Comparison of ENCODE assay signal across 9 mouse cellular contexts in genomic region chr13:31341282-31342100, GRCm38 (mm10).
DNase-seq lines count a peak whose midpoint lies in the region; ATAC-seq lines count a peak whose summit lies in the region.
"Had no signal": no experiment of that assay in that cellular context is flagged by ENCODE, and none has a peak within 500 bp of the region (broad histone marks: within the 10 kb centered on the region; RNA-seq: fewer than 3 reads in every experiment).

No protein-coding gene starts in this region.

- intact Hi-C loops in gastrocnemius, postnatal 36 days (cut with DNase I): no loop called here

- peak; percentile 47 for DNase-seq in kidney, adult 11 months
- DNase-seq in kidney, postnatal 14 days: no peak
- peak; percentile 13 to 15 for DNase-seq in right cerebral cortex, adult 2 months (ENCODE audit: low spot score in 2 of 2)
- no peak for DNase-seq in right cerebral cortex, postnatal 10 days (ENCODE audit: low spot score in 2 of 2)
- DNase-seq in layer of hippocampus, adult 8-10 months (ENCODE audit: low spot score in 2 of 2): peak; percentile 8 to 19
- DNase-seq in gastrocnemius, postnatal 36 days: no peak
- DNase-seq: cerebellum, adult 9-11 months; thymus, postnatal 14 days had no signal

- no peak for ATAC-seq in megakaryocyte-erythroid progenitor cell, adult 5-6 weeks (replicated peaks; ENCODE audit: low FRiP score, low TSS enrichment, poor library complexity, severe bottlenecking)

Comparison
In these comparisons a context has a peak if more than half of its experiments do, and no peak if none do; other contexts are left out.
1. DNase-seq: peak in kidney, adult 11 months (single experiment), right cerebral cortex, adult 2 months (2 of 2) and layer of hippocampus, adult 8-10 months (2 of 2); none in kidney, postnatal 14 days (single experiment), right cerebral cortex, postnatal 10 days (0 of 2) and gastrocnemius, postnatal 36 days (0 of 2).